Mouse (Mus musculus) midbrain, postnatal 0 days (tissue): ENCODE measurements around the gene Gdnf. TPM values are rescaled to one million over a fixed set of nuclear protein-coding genes. Genes with fewer than 3 reads are reported as not detected.

Source experiments
- ATAC-seq: fragments of 200-750 bp; cut with Nextera tagmentation; 2 replicates; pipeline ENCODE4 v1.8.0; 2017; ENCODE audit warnings: moderate number of reproducible peaks, mild to moderate bottlenecking, moderate TSS enrichment, moderate library complexity; ENCODE audit not compliant: low FRiP score
- DNase-seq: peaks from one replicate; pipeline ENCODE4 v3.0.0-alpha.2; 2015; ENCODE audit warnings: low spot score
- H3K27ac ChIP-seq: fragments of 300-500 bp; sonication (generic); 2 replicates; pipeline ENCODE4 v1.5.1; 2014; ENCODE audit warnings: low read depth, mild to moderate bottlenecking, low read length, mixed read lengths
- H3K27me3 ChIP-seq: fragments of 300-500 bp; sonication (generic); 2 replicates; pipeline ENCODE4 v1.6.1; 2014; ENCODE audit warnings: low read length, control low read depth, mixed read lengths; ENCODE audit not compliant: insufficient read depth
- H3K36me3 ChIP-seq: fragments of 300-500 bp; sonication (generic); 2 replicates; pipeline ENCODE4 v1.6.1; 2014; ENCODE audit warnings: low read length, control low read depth, mixed read lengths; ENCODE audit not compliant: insufficient read depth
- H3K4me1 ChIP-seq: fragments of 300-500 bp; sonication (generic); 2 replicates; pipeline ENCODE4 v1.6.1; 2014; ENCODE audit warnings: mild to moderate bottlenecking, control low read depth, antibody characterized with exemption, low read length, mixed read lengths; ENCODE audit not compliant: insufficient read depth
- H3K4me2 ChIP-seq: fragments of 300-500 bp; sonication (generic); 2 replicates; pipeline ENCODE4 v1.6.1; 2014; ENCODE audit warnings: low read depth, mild to moderate bottlenecking, low read length, mixed read lengths; ENCODE audit not compliant: poor library complexity, severe bottlenecking
- H3K4me3 ChIP-seq: fragments of 300-500 bp; sonication (generic); 2 replicates; pipeline ENCODE4 v1.5.1; 2014; ENCODE audit warnings: low read depth, mild to moderate bottlenecking, low read length, moderate library complexity
- H3K9ac ChIP-seq: fragments of 300-500 bp; sonication (generic); replicated peaks from 2 replicates; pipeline ENCODE4 v1.6.1; 2014; ENCODE audit warnings: mild to moderate bottlenecking, low read length, moderate library complexity, mixed read lengths; ENCODE audit not compliant: poor library complexity, severe bottlenecking
- H3K9me3 ChIP-seq: fragments of 300-500 bp; sonication (generic); 2 replicates; pipeline ENCODE4 v1.6.1; 2016; ENCODE audit warnings: low read length, control low read depth
- CTCF ChIP-seq: IDR thresholded peaks from 2 replicates; pipeline ENCODE4 v1.5.1; 2016; ENCODE audit warnings: antibody characterized with exemption, mild to moderate bottlenecking
- whole genome bisulfite sequencing: fragments of 180-500 bp; shearing (Covaris S2); extraction: QIAGEN DNeasy Blood & Tissue Kit; methylation state at CpG from one replicate; pipeline ENCODE4 v1.1.7; 2014; 5-methylcytosine and 5-hydroxymethylcytosine counted together
- polyA plus RNA-seq: library from polyadenylated mRNA; unstranded; fragments of >200 nt; fragmentation: Nextera tagmentation; extraction: Ambion mirVana; gene quantifications from 2 replicates; pipeline ENCODE4 v1.2.1, GENCODE M21; 2015
- total RNA-seq: library from RNA; depleted of rRNA; stranded (reverse); fragments of >200 nt; gene quantifications from 2 replicates; pipeline ENCODE4 v1.2.3, GENCODE M21; 2014

The Gdnf gene
- total and polyA plus RNA-seq, 2 experiments from 2014 or later: 0.06 to 0.71 TPM

- TF ChIP-seq CTCF: no peak
- no peaks in the 10 kb centered on the region for H3K27me3 ChIP-seq
- no peak for DNase-seq
- no peak overlapping the region for H3K9ac ChIP-seq
- H3K4me1 ChIP-seq: no peaks in the 10 kb centered on the region
- WGBS: 93% methylated on average over 3 of the region's 3 CpGs
- no peaks in the 10 kb centered on the region for H3K9me3 ChIP-seq
- H3K4me3 ChIP-seq: no peak overlapping the region
- no peaks in the 10 kb centered on the region for H3K36me3 ChIP-seq
- no peak for ATAC-seq
- no peak overlapping the region for H3K4me2 ChIP-seq
- no peak overlapping the region for H3K27ac ChIP-seq
These were observed 54.7 kb downstream of the Gdnf start for GRCm38 (mm10) chr15:7865305-7865704.

DNA sequence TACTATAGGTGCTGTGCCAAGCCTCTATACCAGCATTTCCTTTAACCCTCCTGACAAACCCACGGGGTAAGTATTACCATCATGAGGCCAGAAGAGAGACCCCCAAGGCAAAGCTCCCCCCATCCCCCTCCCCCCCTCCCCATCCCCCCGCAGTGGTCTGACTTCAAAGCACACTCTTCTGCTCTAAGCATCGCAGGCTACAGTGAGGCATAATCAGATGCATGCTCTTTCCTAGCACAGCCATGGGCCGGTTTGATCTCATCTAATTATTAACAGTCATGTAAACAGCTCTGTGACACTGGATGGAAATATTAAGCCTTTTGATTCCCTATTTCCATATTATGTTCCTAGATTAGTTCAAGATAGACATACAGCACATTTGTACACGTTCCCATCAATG lies 61.8 kb downstream of the Gdnf start:
- ATAC-seq (no peak), DNase-seq (no peak)
- H3K27me3 ChIP-seq: no peaks in the 10 kb centered on the region
- no peak overlapping the region for H3K4me3 ChIP-seq
- no peaks in the 10 kb centered on the region; the same call in 1 of the 2 replicates for H3K36me3 ChIP-seq
- WGBS: 43% methylated on average over 5 of the region's 5 CpGs
- no peaks in the 10 kb centered on the region for H3K9me3 ChIP-seq
- H3K4me1 ChIP-seq: no peaks in the 10 kb centered on the region
- no peak overlapping the region for H3K9ac ChIP-seq
- no peak overlapping the region for H3K4me2 ChIP-seq
- H3K27ac ChIP-seq: no peak overlapping the region
- no peak for TF ChIP-seq CTCF

DNA sequence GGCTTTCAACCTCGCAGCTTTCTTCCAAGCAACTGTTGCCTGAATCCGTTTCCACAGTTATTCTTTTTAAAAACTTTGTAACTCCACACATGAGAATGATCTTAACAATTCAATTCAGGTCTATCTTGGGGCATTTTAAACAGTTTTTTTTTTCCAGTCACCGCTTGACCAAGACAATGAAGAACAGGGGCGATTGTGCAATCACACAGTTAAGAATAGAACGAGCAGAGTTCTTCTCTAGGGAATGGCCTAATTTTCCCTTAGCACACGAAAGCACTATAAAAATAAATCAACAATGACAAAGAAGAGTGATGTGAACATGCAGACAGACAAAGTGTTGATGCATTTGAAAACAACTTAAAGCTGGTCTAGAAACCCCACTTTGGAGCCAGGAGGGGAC lies 65.2 kb downstream of the Gdnf start:
- no peak for DNase-seq
- Histone ChIP-seq H3K4me1 (no peaks in the 10 kb centered on the region), H3K27me3 (no peaks in the 10 kb centered on the region), H3K9ac (no peak overlapping the region), H3K9me3 (no peaks in the 10 kb centered on the region), H3K27ac (no peak overlapping the region), H3K4me3 (no peak overlapping the region), H3K36me3 (no peaks in the 10 kb centered on the region; the same call in 1 of the 2 replicates), H3K4me2 (no peak overlapping the region)
- no peak for ATAC-seq
- 69% methylated on average over 6 of the region's 6 CpGs for WGBS
- TF ChIP-seq CTCF: no peak

- no peaks in the 10 kb centered on the region for H3K27me3 ChIP-seq
- no peak overlapping the region for H3K27ac ChIP-seq
- ATAC-seq (no peak), DNase-seq (peak; percentile 49)
- TF ChIP-seq CTCF: no peak
- 25% methylated on average over 22 of the region's 22 CpGs for WGBS
- H3K4me1 ChIP-seq: no peaks in the 10 kb centered on the region
- H3K4me2 ChIP-seq: peak overlapping the region; percentile 6; the same call in 1 of the 2 replicates
- no peaks in the 10 kb centered on the region for H3K9me3 ChIP-seq
- peaks cover 2% of the 10 kb centered on the region; the same call in 1 of the 2 replicates for H3K36me3 ChIP-seq
- no peak overlapping the region for H3K4me3 ChIP-seq
- H3K9ac ChIP-seq: no peak overlapping the region
These were observed 67.2 kb downstream of the Gdnf start for GRCm38 (mm10) chr15:7877560-7878467.

- Histone ChIP-seq H3K4me3 (no peak overlapping the region), H3K4me1 (no peaks in the 10 kb centered on the region), H3K9ac (no peak overlapping the region), H3K9me3 (no peaks in the 10 kb centered on the region), H3K27ac (no peak overlapping the region), H3K27me3 (no peaks in the 10 kb centered on the region), H3K36me3 (peaks cover 5% of the 10 kb centered on the region; the same call in 1 of the 2 replicates), H3K4me2 (no peak overlapping the region)
- DNase-seq (no peak), ATAC-seq (no peak)
- no peak for TF ChIP-seq CTCF
- 54% methylated on average over 10 of the region's 10 CpGs for WGBS
These were observed 68.2 kb downstream of the Gdnf start for GRCm38 (mm10) chr15:7878861-7879260.

GRCm38 (mm10) chr15:7879956-7880355 lies 69.3 kb downstream of the Gdnf start:
- no peaks in the 10 kb centered on the region for H3K4me1 ChIP-seq
- DNase-seq: peak; percentile 14
- H3K9me3 ChIP-seq: no peaks in the 10 kb centered on the region
- no peak overlapping the region for H3K4me2 ChIP-seq
- no peak overlapping the region for H3K4me3 ChIP-seq
- ATAC-seq: 0 out of 2 replicates have a peak, but pooled peaks have one; percentile 20
- no peak overlapping the region for H3K9ac ChIP-seq
- no peaks in the 10 kb centered on the region for H3K27me3 ChIP-seq
- WGBS: 42% methylated on average over 7 of the region's 7 CpGs
- TF ChIP-seq CTCF: no peak
- H3K27ac ChIP-seq: no peak overlapping the region
- H3K36me3 ChIP-seq: peaks cover 5% of the 10 kb centered on the region; the same call in 1 of the 2 replicates
